Comparison of ENCODE assay signal across 8 mouse cellular contexts in genomic region chrX:35834411-35834810, GRCm38 (mm10). TPM values are rescaled to one million over a fixed set of nuclear protein-coding genes. Genes with fewer than 3 reads are reported as not detected.
DNase-seq lines count a peak whose midpoint lies in the region; ATAC-seq and TF ChIP-seq lines count a peak whose summit lies in the region.
"Not testable (repeated sequence)": the region's sequence is repeated elsewhere in the genome, so short reads cannot be mapped to it uniquely, and the experiment has no call there.

No protein-coding gene starts in this region.

- 4% methylated on average over 2 of the region's 2 CpGs for WGBS in kidney, postnatal 0 days
- 0% methylated on average over 2 of the region's 2 CpGs for WGBS in liver, adult 2 months

- H3K9me3 ChIP-seq in E14TG2a.4 (ENCODE audit: low read length); kidney, postnatal 0 days (replicated peaks; ENCODE audit: low read length): not testable (repeated sequence)

- not testable (repeated sequence) for H3K4me1 ChIP-seq in E14TG2a.4 (replicated peaks; ENCODE audit: low read depth, low read length); kidney, postnatal 0 days (replicated peaks; ENCODE audit: insufficient read depth, low read length); liver, adult 2 months (ENCODE audit: control insufficient read depth, insufficient read depth, low read length)

- H3K79me2 ChIP-seq in liver, adult 2 months (ENCODE audit: control insufficient read depth, insufficient read depth, low read length) = not testable (repeated sequence)

- not testable (repeated sequence) for H3K27me3 ChIP-seq in E14TG2a.4 (ENCODE audit: insufficient read depth, low read length); kidney, postnatal 0 days (ENCODE audit: insufficient read depth, low read length); liver, adult 2 months (ENCODE audit: control insufficient read depth, insufficient read depth, low read length)

- not testable (repeated sequence) for H3K4me2 ChIP-seq in kidney, postnatal 0 days (ENCODE audit: low read length)

- not testable (repeated sequence) for TF ChIP-seq POLR2A in liver, adult 2 months (IDR thresholded peaks at IDR 0.05; ENCODE audit: extremely low read depth, insufficient read depth, low read length)

- H3K4me3 ChIP-seq in E14TG2a.4 (replicated peaks; ENCODE audit: low read length); kidney, postnatal 0 days (replicated peaks; ENCODE audit: low read depth, low read length); liver, adult 2 months (ENCODE audit: insufficient read depth, low read depth, low read length): not testable (repeated sequence)

- H3K9ac ChIP-seq in kidney, postnatal 0 days (ENCODE audit: low read depth, low read length); liver, adult 2 months (ENCODE audit: low read depth, low read length): not testable (repeated sequence)

- not testable (repeated sequence) for H3K27ac ChIP-seq in kidney, postnatal 0 days; liver, adult 2 months (replicated peaks; ENCODE audit: insufficient read depth, low read depth, low read length)

- peak; percentile 3 for DNase-seq in c-Kit-positive CD71-negative TER-119-negative erythroid progenitor cells, embryonic 14.5 days (ENCODE audit: low read depth)
- peak; percentile 4 for DNase-seq in fibroblast of lung, adult 2 months (ENCODE audit: low read depth)
- peak; percentile 2 for DNase-seq in heart, adult 8-10 months (ENCODE audit: low spot score)
- peak; percentile 30 for DNase-seq in kidney, postnatal 0 days (ENCODE audit: low spot score)
- DNase-seq in liver, adult 2 months (ENCODE audit: extremely low read depth, low read depth, low spot score) = peak; percentile 0
- DNase-seq in naive thymus-derived CD4-positive, alpha-beta T cell, adult 2 months (ENCODE audit: low read depth) = peak; percentile 47
- DNase-seq in testis, postnatal 10 days (ENCODE audit: low spot score) = peak; percentile 39

- not testable (repeated sequence) for H3K36me3 ChIP-seq in E14TG2a.4 (ENCODE audit: insufficient read depth, low read length); kidney, postnatal 0 days (ENCODE audit: insufficient read depth, low read length); liver, adult 2 months (ENCODE audit: control insufficient read depth, insufficient read depth, low read length)

- peak; percentile 22 for TF ChIP-seq CTCF in E14TG2a.4 (conservative IDR thresholded peaks at IDR 0.05; ENCODE audit: low read length)
- peak; percentile 61 for TF ChIP-seq CTCF in kidney, postnatal 0 days (IDR thresholded peaks at IDR 0.05; ENCODE audit: low read depth)
- peak; percentile 37; the same call in 1 of the 2 replicates for TF ChIP-seq CTCF in liver, adult 2 months (IDR thresholded peaks at IDR 0.05; ENCODE audit: low read depth, low read length)

- ATAC-seq in kidney, postnatal 0 days (replicated peaks; ENCODE audit: low FRiP score, low read depth) = not testable (repeated sequence)

RNA-seq across cellular contexts. Expression of gene Dock11, which starts 54.2 kb away (rescaled TPM):
- total RNA-seq in heart, adult 8-10 months (2022) = 1 to 10 TPM; 3.0 to 3.6 (median 3.2) TPM
- polyA plus RNA-seq in kidney, postnatal 0 days (2015; fragmentation: Nextera tagmentation; extraction: Ambion mirVana) = 5.4 and 5.5 TPM in 2 replicates
- 1.8 and 1.9 TPM in 2 replicates for total RNA-seq in liver, adult 2 months (2014; rRNA removed)
- polyA plus RNA-seq in liver, adult 2 months (2012; rRNA removed) = 0.06 and 0.18 TPM in 2 replicates
